Mouse (Mus musculus): ENCODE data around the gene Nudt15. TPM values are rescaled to one million over a fixed set of nuclear protein-coding genes. Genes with fewer than 3 reads are reported as not detected.

Gene Nudt15
- polyA plus RNA-seq, 1 experiment from 2014 or later = 4.6 TPM

GRCm38 (mm10) chr14:73507702-73508376 lies 40.2 kb downstream of the Nudt15 start:
- Histone ChIP-seq H3K36me3 (ENCODE audit: control insufficient read depth, insufficient read depth, low read length) (peaks cover 11% of the 10 kb centered on the region), H3K9me3 (ENCODE audit: control insufficient read depth, low read length) (no peaks in the 10 kb centered on the region), H3K4me3 (ENCODE audit: control insufficient read depth in 1 of 2, insufficient read depth in 1 of 2, low read depth in 1 of 2, low read length in 2 of 2) (no peak overlapping the region), H3K9ac (ENCODE audit: low read length) (no peak overlapping the region), H3K4me2 (ENCODE audit: low read length) (no peak overlapping the region), H3K27ac (replicated peaks in 1 of 2; ENCODE audit: control insufficient read depth in 1 of 2, insufficient read depth in 1 of 2, low read depth in 2 of 2, low read length in 2 of 2) (no peak overlapping the region), H3K4me1 (ENCODE audit: control insufficient read depth in 2 of 2, insufficient read depth in 2 of 2, low read length in 2 of 2) (peaks cover 10 to 13% of the 10 kb centered on the region in 2 experiments), H3K27me3 (ENCODE audit: control insufficient read depth, insufficient read depth, low read length) (no peaks in the 10 kb centered on the region)
- 50% methylated on average over 11 of the region's 11 CpGs for WGBS
- ATAC-seq (ENCODE audit: insufficient number of reproducible peaks, insufficient read depth, low FRiP score, low read depth) = no peak

- Histone ChIP-seq H3K4me2 (ENCODE audit: low read length) (no peak overlapping the region), H3K9me3 (ENCODE audit: control insufficient read depth, low read length) (no peaks in the 10 kb centered on the region), H3K9ac (ENCODE audit: low read length) (no peak overlapping the region), H3K4me1 (ENCODE audit: control insufficient read depth in 2 of 2, insufficient read depth in 2 of 2, low read length in 2 of 2) (peaks cover 16 to 17% of the 10 kb centered on the region in 2 experiments), H3K4me3 (ENCODE audit: control insufficient read depth in 1 of 2, insufficient read depth in 1 of 2, low read depth in 1 of 2, low read length in 2 of 2) (no peak overlapping the region), H3K27ac (replicated peaks in 1 of 2; ENCODE audit: control insufficient read depth in 1 of 2, insufficient read depth in 1 of 2, low read depth in 2 of 2, low read length in 2 of 2) (no peak overlapping the region), H3K27me3 (ENCODE audit: control insufficient read depth, insufficient read depth, low read length) (no peaks in the 10 kb centered on the region), H3K36me3 (ENCODE audit: control insufficient read depth, insufficient read depth, low read length) (peaks cover 4% of the 10 kb centered on the region)
- 77% methylated on average over 15 of the region's 15 CpGs for WGBS
- ATAC-seq (ENCODE audit: insufficient number of reproducible peaks, insufficient read depth, low FRiP score, low read depth) = no peak
Observed at GRCm38 (mm10) chr14:73507200-73507599, 40.8 kb downstream of the Nudt15 start.

GRCm38 (mm10) chr14:73506283-73506682 lies 41.8 kb downstream of the Nudt15 start:
- Histone ChIP-seq H3K9ac (ENCODE audit: low read length) (no peak overlapping the region), H3K4me1 (ENCODE audit: control insufficient read depth in 2 of 2, insufficient read depth in 2 of 2, low read length in 2 of 2) (peaks cover 20 to 21% of the 10 kb centered on the region in 2 experiments), H3K27ac (replicated peaks in 1 of 2; ENCODE audit: control insufficient read depth in 1 of 2, insufficient read depth in 1 of 2, low read depth in 2 of 2, low read length in 2 of 2) (no peak overlapping the region), H3K4me3 (ENCODE audit: control insufficient read depth in 1 of 2, insufficient read depth in 1 of 2, low read depth in 1 of 2, low read length in 2 of 2) (no peak overlapping the region), H3K36me3 (ENCODE audit: control insufficient read depth, insufficient read depth, low read length) (no peaks in the 10 kb centered on the region), H3K27me3 (ENCODE audit: control insufficient read depth, insufficient read depth, low read length) (no peaks in the 10 kb centered on the region), H3K4me2 (ENCODE audit: low read length) (no peak overlapping the region), H3K9me3 (ENCODE audit: control insufficient read depth, low read length) (no peaks in the 10 kb centered on the region)
- WGBS = 45% methylated on average over 8 of the region's 8 CpGs
- no peak for ATAC-seq (ENCODE audit: insufficient number of reproducible peaks, insufficient read depth, low FRiP score, low read depth)

GRCm38 (mm10) chr14:73503237-73503933 lies 44.7 kb downstream of the Nudt15 start:
- Histone ChIP-seq H3K4me2 (ENCODE audit: low read length) (peak overlapping the region; percentile 11), H3K36me3 (ENCODE audit: control insufficient read depth, insufficient read depth, low read length) (no peaks in the 10 kb centered on the region), H3K9ac (ENCODE audit: low read length) (no peak overlapping the region), H3K27me3 (ENCODE audit: control insufficient read depth, insufficient read depth, low read length) (no peaks in the 10 kb centered on the region), H3K4me3 (ENCODE audit: control insufficient read depth in 1 of 2, insufficient read depth in 1 of 2, low read depth in 1 of 2, low read length in 2 of 2) (no peak overlapping the region), H3K27ac (replicated peaks in 1 of 2; ENCODE audit: control insufficient read depth in 1 of 2, insufficient read depth in 1 of 2, low read depth in 2 of 2, low read length in 2 of 2) (peak overlapping the region; percentile 57 to 74), H3K4me1 (ENCODE audit: control insufficient read depth in 2 of 2, insufficient read depth in 2 of 2, low read length in 2 of 2) (peaks cover 12 to 16% of the 10 kb centered on the region in 2 experiments), H3K9me3 (ENCODE audit: control insufficient read depth, low read length) (no peaks in the 10 kb centered on the region)
- WGBS = 50% methylated on average over 13 of the region's 13 CpGs
- 0 out of 2 replicates have a peak, but pooled peaks have one; percentile 45 for ATAC-seq (ENCODE audit: insufficient number of reproducible peaks, insufficient read depth, low FRiP score, low read depth)

GRCm38 (mm10) chr14:73502591-73503184 lies 45.4 kb downstream of the Nudt15 start:
- 0 out of 2 replicates have a peak overlapping the region, but pooled peaks have one; percentile 30 for H3K9ac ChIP-seq (ENCODE audit: low read length)
- WGBS = 8% methylated on average over 7 of the region's 7 CpGs
- H3K4me1 ChIP-seq (ENCODE audit: control insufficient read depth in 2 of 2, insufficient read depth in 2 of 2, low read length in 2 of 2) = peaks cover 12 to 13% of the 10 kb centered on the region in 2 experiments
- ATAC-seq (ENCODE audit: insufficient number of reproducible peaks, insufficient read depth, low FRiP score, low read depth) = peak; percentile 29; the same call in 1 of the 2 replicates
- H3K4me2 ChIP-seq (ENCODE audit: low read length) = no peak overlapping the region; the same call in 1 of the 2 replicates
- no peaks in the 10 kb centered on the region for H3K36me3 ChIP-seq (ENCODE audit: control insufficient read depth, insufficient read depth, low read length)
- no peaks in the 10 kb centered on the region for H3K9me3 ChIP-seq (ENCODE audit: control insufficient read depth, low read length)
- H3K4me3 ChIP-seq (ENCODE audit: control insufficient read depth in 1 of 2, insufficient read depth in 1 of 2, low read depth in 1 of 2, low read length in 2 of 2) = no peak overlapping the region
- peak overlapping the region; percentile 57 to 74 for H3K27ac ChIP-seq (replicated peaks in 1 of 2; ENCODE audit: control insufficient read depth in 1 of 2, insufficient read depth in 1 of 2, low read depth in 2 of 2, low read length in 2 of 2)
- no peaks in the 10 kb centered on the region for H3K27me3 ChIP-seq (ENCODE audit: control insufficient read depth, insufficient read depth, low read length)

DNA sequence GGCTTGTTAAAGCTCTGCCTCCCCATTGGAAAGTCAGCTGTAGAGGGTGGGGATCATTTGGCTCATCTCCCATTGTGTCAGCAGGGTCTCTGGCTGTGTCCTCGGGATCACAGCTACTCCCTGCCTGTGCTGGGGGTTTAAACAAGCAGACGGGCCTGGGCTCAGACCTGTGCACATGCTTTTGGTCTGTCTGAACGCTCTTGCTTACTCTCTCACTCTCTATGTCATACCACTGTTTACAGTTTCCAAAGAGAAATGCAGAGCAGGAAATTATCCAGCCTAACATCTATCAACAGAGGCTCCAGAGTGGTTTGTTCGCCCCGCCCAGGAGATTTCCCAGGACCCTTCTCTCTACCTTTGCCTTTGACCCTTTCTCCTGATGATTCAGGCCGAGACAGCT lies 46.3 kb downstream of the Nudt15 start:
- WGBS = 58% methylated on average over 6 of the region's 6 CpGs
- no peak overlapping the region for H3K4me3 ChIP-seq (ENCODE audit: control insufficient read depth in 1 of 2, insufficient read depth in 1 of 2, low read depth in 1 of 2, low read length in 2 of 2)
- no peaks in the 10 kb centered on the region for H3K36me3 ChIP-seq (ENCODE audit: control insufficient read depth, insufficient read depth, low read length)

GRCm38 (mm10) chr14:73501283-73501682 lies 46.8 kb downstream of the Nudt15 start:
- no peak for ATAC-seq (ENCODE audit: insufficient number of reproducible peaks, insufficient read depth, low FRiP score, low read depth)
- H3K4me1 ChIP-seq (ENCODE audit: control insufficient read depth in 2 of 2, insufficient read depth in 2 of 2, low read length in 2 of 2) = peaks cover 12% of the 10 kb centered on the region in 2 experiments
- no peaks in the 10 kb centered on the region for H3K36me3 ChIP-seq (ENCODE audit: control insufficient read depth, insufficient read depth, low read length)
- no peak overlapping the region for H3K9ac ChIP-seq (ENCODE audit: low read length)
- no peak overlapping the region for H3K4me2 ChIP-seq (ENCODE audit: low read length)
- no peak overlapping the region for H3K27ac ChIP-seq (replicated peaks in 1 of 2; ENCODE audit: control insufficient read depth in 1 of 2, insufficient read depth in 1 of 2, low read depth in 2 of 2, low read length in 2 of 2)
- no peak overlapping the region for H3K4me3 ChIP-seq (ENCODE audit: control insufficient read depth in 1 of 2, insufficient read depth in 1 of 2, low read depth in 1 of 2, low read length in 2 of 2)
- no peaks in the 10 kb centered on the region for H3K27me3 ChIP-seq (ENCODE audit: control insufficient read depth, insufficient read depth, low read length)
- WGBS = 89% methylated on average over 9 of the region's 9 CpGs
- H3K9me3 ChIP-seq (ENCODE audit: control insufficient read depth, low read length) = no peaks in the 10 kb centered on the region

More for the DNA sequence above, 46.3 kb downstream of the Nudt15 start:
- Histone ChIP-seq H3K27ac (replicated peaks in 1 of 2; ENCODE audit: control insufficient read depth in 1 of 2, insufficient read depth in 1 of 2, low read depth in 2 of 2, low read length in 2 of 2) (peak overlapping the region; percentile 30 to 57; a peak in 3 of 4 replicates), H3K27me3 (ENCODE audit: control insufficient read depth, insufficient read depth, low read length) (no peaks in the 10 kb centered on the region), H3K4me1 (ENCODE audit: control insufficient read depth in 2 of 2, insufficient read depth in 2 of 2, low read length in 2 of 2) (peaks cover 12% of the 10 kb centered on the region in 2 experiments), H3K9me3 (ENCODE audit: control insufficient read depth, low read length) (no peaks in the 10 kb centered on the region), H3K4me2 (ENCODE audit: low read length) (no peak overlapping the region), H3K9ac (ENCODE audit: low read length) (no peak overlapping the region)
- no peak for ATAC-seq (ENCODE audit: insufficient number of reproducible peaks, insufficient read depth, low FRiP score, low read depth)

All from heart, embryonic 14.5 days (tissue).